Mouse (Mus musculus) urinary bladder, postnatal 14 days (tissue): ENCODE measurements at regions not wholly inside any gene's neighbourhood (a gene's known extent, or its start where the extent isn't known, plus 50 kb on each side); places are given as distances from the start of the nearest gene placed in this dataset.

ENCODE experiments used
- DNase-seq: peaks from one replicate; pipeline ENCODE4 v3.0.0; 2021; ENCODE audit warnings: low spot score

GRCm38 (mm10) chr10:117556027-117556789, 73.1 kb upstream of the Cpm start:
- no peak for DNase-seq

GRCm38 (mm10) chr10:117555542-117555941, 73.8 kb upstream of the Cpm start:
- no peak for DNase-seq

GRCm38 (mm10) chr10:117555044-117555443, 74.3 kb upstream of the Cpm start:
- no peak for DNase-seq

DNA sequence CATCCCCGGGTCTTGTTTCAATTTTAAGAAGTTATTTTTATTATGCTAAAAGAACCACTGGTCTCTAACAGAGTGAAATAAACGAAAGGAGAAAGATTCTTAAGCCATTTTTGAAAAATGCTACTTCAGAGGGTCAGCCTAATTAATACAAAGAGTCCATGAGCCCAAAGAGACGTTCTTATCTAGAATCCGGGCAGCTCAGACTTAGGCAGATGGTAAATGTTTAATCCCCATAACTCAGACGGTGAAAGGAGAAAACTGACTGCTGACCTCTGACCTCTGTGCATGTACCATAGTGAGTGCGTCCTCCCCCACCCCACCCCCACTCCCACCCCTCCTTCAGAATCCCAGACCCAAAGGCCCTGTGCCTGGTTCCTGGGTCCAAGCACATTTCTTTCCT, 74.8 kb upstream of the Cpm start:
- no peak for DNase-seq

DNA sequence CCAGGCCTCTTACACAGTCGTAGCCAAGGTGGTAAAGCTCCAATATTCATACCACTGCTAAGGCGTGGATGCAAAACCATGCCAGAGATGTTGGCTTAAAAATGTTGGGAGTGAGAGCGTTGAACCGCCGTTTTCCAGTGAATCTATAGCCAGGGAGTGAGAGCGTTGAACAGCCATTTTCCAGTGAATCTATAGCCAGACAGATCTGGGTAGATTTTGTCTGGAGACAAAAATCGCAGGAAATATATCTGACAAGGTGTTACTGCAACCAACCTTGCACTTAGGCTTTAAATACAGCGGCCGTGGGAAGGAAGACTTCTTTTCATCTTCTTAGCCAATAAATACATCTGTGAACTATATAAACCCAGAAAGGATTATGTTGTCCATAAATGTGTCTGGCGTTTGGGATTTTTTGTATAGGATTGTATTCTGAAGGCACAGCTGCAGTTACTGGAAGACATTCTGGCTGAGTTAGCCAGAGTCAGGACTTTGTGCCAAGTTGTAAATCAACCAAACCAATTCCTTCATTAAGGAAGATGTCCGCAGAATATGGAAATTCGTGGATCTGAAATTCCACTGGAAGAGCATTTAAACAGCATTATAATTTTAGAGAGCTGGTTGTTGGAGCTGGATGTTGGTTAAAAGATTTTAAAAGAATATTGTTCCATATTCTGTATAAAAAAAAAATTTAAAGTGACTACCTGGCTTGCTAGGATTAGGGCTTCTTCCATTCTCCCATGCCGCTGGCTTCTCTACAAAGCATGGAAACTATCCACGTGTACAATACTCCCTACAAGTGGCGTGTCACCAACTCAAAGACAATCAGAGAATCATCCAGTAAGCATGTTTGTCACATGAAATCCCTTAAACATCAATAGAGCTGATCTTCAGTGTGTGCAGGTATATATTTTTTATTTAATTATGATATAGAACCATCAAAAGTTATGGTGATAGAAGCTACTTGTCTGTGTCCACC, 75.8 kb upstream of the Cpm start:
- no peak for DNase-seq

- no peak for DNase-seq
These were observed 77.1 kb upstream of the Cpm start for GRCm38 (mm10) chr10:117552049-117552652.

DNA sequence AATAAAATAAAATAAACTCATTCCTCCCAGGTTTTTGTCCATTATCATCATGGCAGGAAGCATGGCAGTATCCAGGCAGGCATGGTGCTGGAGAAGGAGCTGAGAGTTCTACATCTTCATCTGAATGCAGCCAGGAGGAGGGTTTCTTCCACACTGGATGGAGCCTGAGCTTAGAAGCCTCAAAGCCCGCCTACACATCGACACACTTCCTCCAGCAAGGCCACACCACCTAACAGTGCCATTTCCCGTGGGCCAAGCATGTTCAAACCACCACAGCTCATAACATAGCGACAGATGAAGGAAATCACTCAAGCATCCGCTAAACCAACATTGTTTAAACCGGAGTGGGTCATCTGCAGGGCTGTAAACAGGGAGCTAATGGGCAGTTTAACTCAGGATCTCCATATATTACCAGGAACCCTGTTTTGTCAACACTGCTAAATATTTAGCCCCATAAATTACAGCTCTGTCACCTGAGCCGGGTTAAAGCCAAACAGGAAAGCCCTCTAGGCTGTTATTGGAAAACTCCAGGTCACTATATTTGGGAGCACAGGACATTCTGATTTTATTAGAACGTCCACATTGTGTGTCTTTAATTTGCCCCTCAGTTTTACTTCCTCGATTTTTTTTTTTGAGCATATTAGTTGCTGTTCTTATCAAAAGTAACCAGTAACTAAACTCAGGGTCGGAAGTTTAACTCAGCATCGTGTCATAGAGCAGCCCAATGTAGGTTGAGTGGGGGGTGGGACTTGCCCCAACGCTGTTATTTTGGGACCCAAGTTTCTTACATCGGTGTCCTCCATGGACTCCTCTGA, 77.9 kb upstream of the Cpm start:
- no peak for DNase-seq

DNA sequence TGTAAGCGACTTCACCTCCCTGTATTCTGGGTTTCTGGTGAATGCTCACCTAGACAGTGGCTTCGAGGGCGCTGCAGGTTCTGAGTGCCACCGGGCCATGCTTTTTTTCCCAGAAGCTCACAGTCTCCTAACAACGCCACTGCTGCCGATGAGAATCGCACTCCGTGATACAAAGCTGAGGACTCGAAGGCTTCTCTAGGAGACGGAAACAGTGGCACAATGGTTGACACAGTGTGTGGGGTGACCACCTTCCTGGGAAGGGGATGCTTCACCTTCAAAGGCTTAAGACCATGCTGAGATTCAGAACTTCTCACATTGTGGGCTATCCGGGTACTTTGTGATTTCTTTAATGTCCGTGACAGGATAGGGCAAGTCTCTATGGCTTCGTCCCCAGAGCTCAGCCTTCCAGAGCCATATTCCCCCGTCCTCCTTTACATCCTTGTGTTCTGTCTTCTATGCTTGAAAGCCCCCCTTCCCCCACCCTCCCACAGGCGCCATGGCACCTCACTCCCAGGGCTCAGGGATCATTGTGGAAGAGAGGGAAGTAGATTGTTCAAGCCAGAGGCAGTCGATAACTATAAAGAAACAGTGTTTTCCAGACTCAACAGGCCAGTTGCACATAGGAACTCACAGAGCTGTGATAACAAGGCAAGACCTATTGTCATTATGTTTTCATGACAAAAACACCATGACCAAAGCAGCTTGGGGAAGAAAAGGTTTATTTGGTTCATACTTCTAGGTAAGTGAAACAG, 79.3 kb upstream of the Cpm start:
- no peak for DNase-seq

DNA sequence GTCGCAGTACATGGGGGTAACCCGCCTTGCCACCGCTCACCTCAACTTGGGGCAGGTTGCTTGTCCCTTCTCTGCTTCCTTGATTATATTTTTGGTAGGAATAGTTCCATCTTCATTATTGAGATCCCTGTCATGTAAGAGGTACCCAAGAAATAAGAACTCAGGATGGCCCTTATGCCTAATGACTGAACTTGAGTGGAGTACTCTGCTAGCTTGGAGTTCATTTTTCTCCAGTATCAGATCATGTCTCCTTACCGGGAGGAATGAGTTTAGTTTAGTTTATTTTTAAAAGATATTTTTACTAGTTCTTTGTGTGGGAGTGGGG, 79.8 kb upstream of the Cpm start:
- DNase-seq = no peak

DNA sequence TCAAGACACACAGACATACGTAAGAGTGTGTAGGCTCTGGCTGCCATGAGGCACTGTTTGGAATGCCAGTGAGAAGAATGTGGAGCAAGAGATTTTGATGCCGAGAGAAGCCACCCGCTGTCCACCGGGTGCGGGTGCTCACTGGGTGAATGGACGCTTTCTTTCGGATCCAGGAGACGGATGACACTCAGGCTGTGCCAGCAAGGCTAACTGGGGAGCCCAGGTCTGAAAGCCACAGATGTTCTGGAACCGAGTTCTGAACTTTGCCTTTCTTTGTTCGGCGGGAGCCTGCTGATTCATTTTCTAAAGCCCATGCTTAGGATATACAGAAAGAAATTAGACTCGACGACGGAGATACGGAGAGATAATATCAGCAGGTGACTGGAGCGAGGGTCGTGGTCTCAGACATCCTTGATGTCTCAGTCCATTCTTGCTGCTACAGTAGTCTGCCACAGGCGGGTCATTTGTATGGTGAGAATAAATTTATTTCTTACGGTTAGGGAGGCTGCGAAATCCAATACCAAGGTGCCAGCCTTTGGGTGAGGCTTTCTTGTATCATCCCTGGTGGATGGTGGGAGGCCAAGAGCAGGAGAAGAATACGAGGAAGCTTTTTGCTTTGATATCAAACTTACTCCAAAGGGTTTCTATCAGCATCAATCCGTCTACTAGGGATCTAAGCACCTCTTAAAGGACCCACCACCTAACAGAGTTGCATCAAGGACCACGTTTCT, 80.4 kb upstream of the Cpm start:
- no peak for DNase-seq

DNA sequence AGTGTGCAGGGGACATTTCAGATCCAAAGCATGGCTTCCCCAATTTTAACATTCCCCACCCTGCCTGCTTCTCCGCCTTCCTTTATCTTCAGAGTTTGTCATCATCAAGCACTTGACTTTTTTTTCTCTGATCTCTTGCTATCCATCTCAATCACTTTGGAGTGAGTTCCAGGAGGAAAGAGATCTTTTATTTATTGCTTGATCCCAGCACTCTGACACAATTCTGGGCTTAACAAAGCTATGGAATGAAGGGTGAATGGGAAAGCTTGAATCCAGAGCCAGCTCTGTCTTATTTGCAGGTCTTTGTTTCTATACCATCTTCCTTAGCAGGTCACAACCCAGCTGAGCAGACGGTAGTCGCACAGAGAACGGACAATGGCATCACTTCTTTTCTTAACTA, 81.0 kb upstream of the Cpm start:
- DNase-seq = no peak

GRCm38 (mm10) chr10:117547275-117547674, 82.0 kb upstream of the Cpm start:
- no peak for DNase-seq

DNA sequence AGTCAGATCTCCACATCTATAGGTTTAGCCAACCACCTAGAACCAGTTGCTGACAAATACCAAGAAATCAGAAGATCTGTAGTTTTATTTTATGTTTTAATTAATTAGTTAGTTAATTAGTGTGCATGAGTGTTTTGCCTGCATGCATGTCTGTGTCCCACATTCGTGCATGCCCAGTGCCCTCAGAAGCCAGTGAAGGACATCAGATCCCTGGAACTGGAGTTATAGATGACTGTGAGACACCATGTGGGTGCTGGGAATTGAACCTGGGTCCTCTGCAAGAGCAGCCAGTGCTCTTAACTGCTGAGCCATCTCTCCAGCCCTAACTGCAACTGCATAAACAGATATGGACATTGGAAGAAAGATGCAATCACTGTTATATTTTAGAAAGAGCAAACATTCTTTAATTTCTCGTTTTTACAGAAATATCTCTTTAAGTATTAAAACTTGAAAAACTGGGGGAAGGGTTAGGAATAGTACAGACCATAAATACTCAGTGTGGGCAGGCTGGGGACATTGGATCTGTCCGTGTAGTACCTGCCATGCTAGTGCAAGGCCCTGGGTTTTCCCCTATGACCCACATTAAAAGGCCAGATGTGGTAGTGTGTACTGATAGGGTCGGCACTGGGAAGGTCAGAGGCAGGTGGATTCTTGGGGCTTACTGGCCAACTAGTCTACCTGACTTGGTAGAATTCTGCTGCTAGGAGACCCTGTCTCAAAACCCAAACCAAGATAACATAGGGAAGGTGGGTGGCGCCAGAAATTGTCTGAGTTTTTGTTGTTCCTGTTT, 83.3 kb upstream of the Cpm start:
- DNase-seq = no peak

DNA sequence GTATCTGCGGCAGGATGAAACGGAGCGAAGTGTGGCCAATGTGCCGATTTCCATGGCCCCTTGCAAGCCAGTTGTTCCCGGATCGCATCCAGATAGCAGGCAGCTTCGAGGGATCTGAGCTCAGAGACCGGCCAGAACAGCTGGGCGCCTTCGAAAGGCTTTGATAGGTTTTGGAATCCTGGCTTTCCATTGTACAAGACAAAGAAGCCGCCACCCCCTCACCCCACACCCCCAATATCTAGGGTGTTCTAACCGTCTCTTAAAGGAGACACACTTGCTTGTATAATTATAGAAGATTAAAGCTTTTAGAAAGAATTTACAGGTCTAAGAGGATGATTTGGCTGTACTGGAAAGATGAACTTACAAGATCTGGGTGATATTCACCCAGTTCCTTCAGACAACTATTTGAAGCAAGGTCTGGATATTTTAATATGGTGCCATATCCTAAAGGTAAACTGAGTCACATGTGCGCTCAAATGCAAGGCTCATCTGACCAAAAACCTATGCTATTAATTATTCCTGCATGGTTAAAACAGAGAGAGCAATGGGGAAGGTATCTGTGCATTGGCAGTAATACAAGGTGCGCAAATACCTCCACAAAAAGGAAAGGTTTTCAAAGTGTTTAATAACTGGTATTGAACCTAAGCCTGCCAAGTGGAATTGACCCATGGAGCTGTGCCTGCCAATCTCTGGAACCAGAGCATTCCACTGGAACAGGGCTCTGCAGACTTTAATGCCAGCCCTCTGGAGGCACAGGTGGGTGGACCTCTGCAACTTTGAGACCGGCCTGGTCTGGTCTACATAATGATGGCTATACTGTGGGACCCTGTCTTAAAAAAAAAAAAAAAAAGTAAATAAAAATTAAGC, 84.4 kb upstream of the Cpm start:
- no peak for DNase-seq

GRCm38 (mm10) chr10:117543995-117544679, 85.2 kb upstream of the Cpm start:
- DNase-seq = no peak

DNA sequence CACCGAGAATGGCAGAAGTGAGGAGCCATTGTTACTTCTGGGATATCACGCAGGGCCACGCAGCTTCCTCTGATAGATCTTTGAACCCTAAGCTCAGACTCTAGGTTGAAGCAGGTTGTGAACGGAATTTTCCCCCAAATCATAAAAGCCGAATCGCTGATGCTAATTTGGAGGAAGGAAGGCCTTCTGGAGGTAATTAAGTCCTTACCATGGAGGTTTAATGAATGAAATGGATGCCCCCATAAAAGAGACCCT, 85.7 kb upstream of the Cpm start:
- no peak for DNase-seq

DNA sequence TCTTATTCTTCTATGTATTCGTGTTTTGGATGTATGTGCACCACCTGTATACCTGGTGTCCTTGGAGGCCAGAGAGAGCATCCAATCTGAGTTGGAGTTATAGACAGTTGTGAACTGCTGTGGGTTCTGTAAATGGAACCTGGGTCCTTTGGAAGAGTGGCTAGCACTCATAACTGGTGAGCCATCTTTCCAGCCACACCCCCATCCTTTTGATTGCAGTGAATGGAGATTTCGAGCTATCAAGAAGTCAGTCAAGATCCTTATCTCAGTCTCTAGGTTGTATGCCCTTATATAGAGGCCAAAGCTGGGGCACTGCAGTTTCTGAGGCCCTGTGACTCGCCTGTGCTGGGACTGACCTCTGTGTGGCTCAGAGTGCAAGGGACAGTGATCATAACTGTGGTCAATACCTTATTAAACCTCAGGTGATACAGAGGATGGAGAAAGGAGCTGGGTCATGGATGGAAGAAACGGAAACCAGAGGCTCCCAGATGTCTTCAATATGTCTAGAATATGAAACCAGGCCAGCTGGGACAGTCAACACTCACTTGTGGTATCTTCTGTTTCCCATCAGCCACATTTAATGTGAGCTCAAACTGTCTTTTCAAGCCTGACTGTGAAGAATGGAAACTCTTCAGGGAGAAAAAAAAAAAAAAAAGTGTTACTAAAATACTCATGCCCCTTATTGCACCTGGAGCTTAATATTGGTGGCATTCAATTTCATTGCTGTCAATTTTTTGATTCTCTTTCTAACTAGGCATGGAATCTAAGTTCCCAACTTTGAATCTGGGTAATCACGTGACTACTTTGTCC, 86.2 kb upstream of the Cpm start:
- no peak for DNase-seq

GRCm38 (mm10) chr10:117542351-117542750, 86.9 kb upstream of the Cpm start:
- no peak for DNase-seq
